21 mouse cellular contexts compared by ENCODE assay signal in genomic region chr3:108778761-108779540, GRCm38 (mm10). TPM values are rescaled to one million over a fixed set of nuclear protein-coding genes. Genes with fewer than 3 reads are reported as not detected.
"Had no signal": no experiment of that assay in that cellular context is flagged by ENCODE, and none has a peak within 500 bp of the region (broad histone marks: within the 10 kb centered on the region; RNA-seq: fewer than 3 reads in every experiment).

No protein-coding gene starts in this region.

- H3K27ac ChIP-seq: kidney, embryonic 15.5 days; liver, embryonic 13.5 days had no signal

- ATAC-seq: intestine, postnatal 0 days had no signal

- H3K9ac ChIP-seq: kidney, embryonic 15.5 days; liver, embryonic 13.5 days had no signal

- H3K9me3 ChIP-seq: kidney, embryonic 15.5 days; liver, embryonic 13.5 days had no signal

- H3K4me2 ChIP-seq: kidney, embryonic 15.5 days; liver, embryonic 13.5 days; midbrain, embryonic 11.5 days had no signal

- H3K4me3 ChIP-seq: kidney, embryonic 15.5 days; liver, embryonic 13.5 days had no signal

- H3K36me3 ChIP-seq: kidney, embryonic 15.5 days; liver, embryonic 13.5 days had no signal

- H3K27me3 ChIP-seq: liver, embryonic 13.5 days had no signal

- H3K4me1 ChIP-seq: kidney, embryonic 15.5 days; liver, embryonic 13.5 days had no signal

- DNase-seq: kidney, adult 8-10 months; kidney, postnatal 14 days; kidney, postnatal 4 days; liver, embryonic 13.5 days; lung, adult 2 months; lung, postnatal 14 days; lung, postnatal 4 days; midbrain, embryonic 14.5 days; thymus, adult 18-20 months; thymus, postnatal 25 days had no signal

RNA-seq across cellular contexts. Expression of gene Aknad1, which starts 39.5 kb away (rescaled TPM):
- total RNA-seq: layer of hippocampus, adult 18-20 months; layer of hippocampus, postnatal 25 days; left cerebral cortex, postnatal 25 days; megakaryocyte progenitor cell, adult 5-6 weeks; midbrain, postnatal 0 days had no signal
- polyA plus RNA-seq: lung, embryonic 16.5 days; midbrain, embryonic 11.5 days; midbrain, embryonic 14.5 days; midbrain, postnatal 0 days; neural tube, embryonic 14.5 days; small intestine, adult 2 months had no signal
